Mouse (Mus musculus) liver, postnatal 0 days (tissue): ENCODE measurements around the gene Acly. TPM values are rescaled to one million over a fixed set of nuclear protein-coding genes. Genes with fewer than 3 reads are reported as not detected.

ENCODE experiments used
- ATAC-seq: fragments of 200-750 bp; cut with Nextera tagmentation; 2 replicates; pipeline ENCODE4 v1.8.0; 2017; ENCODE audit warnings: mild to moderate bottlenecking, moderate library complexity
- DNase-seq: peaks from one replicate; pipeline ENCODE4 v3.0.0-alpha.2; 2016
- H3K27ac ChIP-seq: fragments of 300-500 bp; sonication (generic); 2 replicates; pipeline ENCODE4 v1.5.1; 2014; ENCODE audit warnings: antibody characterized with exemption, moderate library complexity, mild to moderate bottlenecking, low read depth
- H3K27me3 ChIP-seq: fragments of 300-500 bp; sonication (generic); 2 replicates; pipeline ENCODE4 v1.6.1; 2014; ENCODE audit warnings: low read length, control low read depth, mixed read lengths; ENCODE audit not compliant: insufficient read depth
- H3K36me3 ChIP-seq: fragments of 300-500 bp; sonication (generic); replicated peaks from 2 replicates; pipeline ENCODE4 v1.6.1; 2014; ENCODE audit warnings: mild to moderate bottlenecking, control low read depth, low read length, moderate library complexity, mixed read lengths; ENCODE audit not compliant: insufficient read depth
- H3K4me1 ChIP-seq: fragments of 300-500 bp; sonication (generic); 2 replicates; pipeline ENCODE4 v1.6.1; 2014; ENCODE audit warnings: antibody characterized with exemption, mild to moderate bottlenecking, control low read depth; ENCODE audit not compliant: insufficient read depth
- H3K4me2 ChIP-seq: fragments of 300-500 bp; sonication (generic); 2 replicates; pipeline ENCODE4 v1.6.1; 2014; ENCODE audit warnings: low read depth, mild to moderate bottlenecking, low read length, moderate library complexity, mixed read lengths
- H3K4me3 ChIP-seq: fragments of 300-500 bp; sonication (generic); 2 replicates; pipeline ENCODE4 v1.5.1; 2014; ENCODE audit warnings: low read depth, low read length
- H3K9ac ChIP-seq: fragments of 300-500 bp; sonication (generic); replicated peaks from 2 replicates; pipeline ENCODE4 v1.6.1; 2014; ENCODE audit warnings: mild to moderate bottlenecking, moderate library complexity
- H3K9me3 ChIP-seq: fragments of 300-500 bp; sonication (generic); 2 replicates; pipeline ENCODE4 v1.6.1; 2016; ENCODE audit warnings: mild to moderate bottlenecking, control low read depth, low read length, mixed read lengths
- CTCF ChIP-seq: sonication (generic); IDR thresholded peaks from 2 replicates; pipeline ENCODE4 v1.5.1; 2016; ENCODE audit warnings: antibody characterized with exemption, low read depth
- EP300 ChIP-seq: IDR thresholded peaks from 2 replicates; pipeline ENCODE4 v1.6.1; 2016; ENCODE audit warnings: antibody characterized with exemption, low read depth, mild to moderate bottlenecking
- WGBS: fragments of 180-500 bp; shearing (Covaris S2); extraction: QIAGEN DNeasy Blood & Tissue Kit; methylation state at CpG from one replicate; pipeline ENCODE4 v1.1.7; 2014; ENCODE audit not compliant: insufficient replicate concordance; 5-methylcytosine and 5-hydroxymethylcytosine counted together
- polyA plus RNA-seq: library from polyadenylated mRNA; unstranded; fragments of >200 nt; fragmentation: Nextera tagmentation; extraction: Ambion mirVana; gene quantifications from 2 replicates; pipeline ENCODE4 v1.2.1, GENCODE M21; 2015

Acly gene
- polyA plus RNA-seq, 1 experiment from 2014 or later: 29.8 TPM

GRCm38 (mm10) chr11:100528375-100529165 lies 770 bp upstream of the Acly start:
- DNase-seq (peak; percentile 27), ATAC-seq (peak; percentile 4; the same call in 1 of the 2 replicates)
- Histone ChIP-seq H3K36me3 (peaks cover 1% of the 10 kb centered on the region), H3K4me1 (peaks cover 37% of the 10 kb centered on the region), H3K9me3 (no peaks in the 10 kb centered on the region), H3K27me3 (no peaks in the 10 kb centered on the region), H3K4me2 (peak overlapping the region; percentile 92), H3K27ac (peak overlapping the region; percentile 65), H3K4me3 (peak overlapping the region; percentile 81), H3K9ac (peak overlapping the region; percentile 80)
- TF ChIP-seq EP300: no peak
- 26% methylated on average over 19 of the region's 19 CpGs for WGBS

GRCm38 (mm10) chr11:100527066-100527457 lies 738 bp downstream of the Acly start:
- ATAC-seq (no peak; the same call in none of the 2 replicates), DNase-seq (peak; percentile 70)
- peak overlapping the region; percentile 92 for H3K4me2 ChIP-seq
- peak overlapping the region; percentile 80 for H3K9ac ChIP-seq
- peak; percentile 48 for TF ChIP-seq CTCF
- TF ChIP-seq EP300: no peak
- peak overlapping the region; percentile 79 for H3K27ac ChIP-seq
- no peaks in the 10 kb centered on the region for H3K27me3 ChIP-seq
- under 1% methylated on average over 26 of the region's 26 CpGs for WGBS
- H3K36me3 ChIP-seq: peaks cover 15% of the 10 kb centered on the region
- no peaks in the 10 kb centered on the region for H3K9me3 ChIP-seq
- H3K4me1 ChIP-seq: peaks cover 37% of the 10 kb centered on the region
- peak overlapping the region; percentile 81 for H3K4me3 ChIP-seq

- ATAC-seq (no peak), DNase-seq (no peak)
- Histone ChIP-seq H3K36me3 (peaks cover 22% of the 10 kb centered on the region), H3K4me2 (peak overlapping the region; percentile 92), H3K9me3 (no peaks in the 10 kb centered on the region), H3K9ac (peak overlapping the region; percentile 80), H3K27ac (no peak overlapping the region), H3K27me3 (no peaks in the 10 kb centered on the region), H3K4me3 (peak overlapping the region; percentile 81), H3K4me1 (peaks cover 37% of the 10 kb centered on the region)
- TF ChIP-seq EP300: no peak
- TF ChIP-seq CTCF: no peak
- WGBS: 35% methylated on average over 15 of the region's 15 CpGs
Observed at GRCm38 (mm10) chr11:100526052-100526816, 1.6 kb downstream of the Acly start.

- Histone ChIP-seq H3K4me1 (peaks cover 37% of the 10 kb centered on the region), H3K36me3 (peaks cover 30% of the 10 kb centered on the region), H3K4me2 (peak overlapping the region; percentile 92), H3K27me3 (no peaks in the 10 kb centered on the region), H3K4me3 (peak overlapping the region; percentile 4; the same call in 1 of the 2 replicates), H3K9ac (no peak overlapping the region), H3K27ac (peak overlapping the region; percentile 48; the same call in 1 of the 2 replicates), H3K9me3 (no peaks in the 10 kb centered on the region)
- 51% methylated on average over 11 of the region's 11 CpGs for WGBS
- TF ChIP-seq EP300 (no peak), CTCF (no peak)
- peak; percentile 22 for DNase-seq
- ATAC-seq: no peak
Observed at GRCm38 (mm10) chr11:100524987-100525630, 2.7 kb downstream of the Acly start.

GRCm38 (mm10) chr11:100524358-100524757 lies 3.4 kb downstream of the Acly start:
- no peak overlapping the region for H3K4me3 ChIP-seq
- ATAC-seq: no peak
- H3K4me1 ChIP-seq: peaks cover 37% of the 10 kb centered on the region
- H3K36me3 ChIP-seq: peaks cover 38% of the 10 kb centered on the region
- TF ChIP-seq EP300 (no peak), CTCF (no peak)
- no peak overlapping the region for H3K9ac ChIP-seq
- no peaks in the 10 kb centered on the region for H3K9me3 ChIP-seq
- 71% methylated on average over 5 of the region's 5 CpGs for WGBS
- peak overlapping the region; percentile 92 for H3K4me2 ChIP-seq
- H3K27me3 ChIP-seq: no peaks in the 10 kb centered on the region
- DNase-seq: no peak
- no peak overlapping the region for H3K27ac ChIP-seq

- Histone ChIP-seq H3K9me3 (no peaks in the 10 kb centered on the region), H3K27ac (no peak overlapping the region), H3K4me2 (no peak overlapping the region), H3K4me1 (peaks cover 20% of the 10 kb centered on the region), H3K9ac (no peak overlapping the region), H3K36me3 (peaks cover 64% of the 10 kb centered on the region), H3K27me3 (no peaks in the 10 kb centered on the region), H3K4me3 (no peak overlapping the region)
- TF ChIP-seq EP300: no peak
- ATAC-seq: no peak
- no peak for DNase-seq
- 82% methylated on average over 15 of the region's 15 CpGs for WGBS
Observed at GRCm38 (mm10) chr11:100520838-100521237, 7.0 kb downstream of the Acly start.
